Mouse (Mus musculus) hindbrain, embryonic 10.5 days (tissue): Measurements from ENCODE around the gene Tcte2. TPM values are rescaled to one million over a fixed set of nuclear protein-coding genes. Genes with fewer than 3 reads are reported as not detected.
"Not testable (repeated sequence)": the region's sequence is repeated elsewhere in the genome, so short reads cannot be mapped to it uniquely, and the experiment has no call there.

ENCODE experiments used
- DNase-seq: peaks from one replicate; pipeline ENCODE4 v3.0.0-alpha.2; 2017; ENCODE audit warnings: low spot score
- H3K27ac ChIP-seq: fragments of 300-500 bp; sonication (generic); 2 replicates; pipeline ENCODE4 v1.5.1; 2016; ENCODE audit warnings: mild to moderate bottlenecking, moderate library complexity
- H3K27me3 ChIP-seq: fragments of 300-500 bp; sonication (generic); 2 replicates; pipeline ENCODE4 v1.6.1; 2016; ENCODE audit warnings: mild to moderate bottlenecking; ENCODE audit not compliant: poor library complexity, insufficient read depth, severe bottlenecking
- H3K36me3 ChIP-seq: fragments of 300-500 bp; sonication (generic); 2 replicates; pipeline ENCODE4 v1.6.1; 2016; ENCODE audit warnings: mild to moderate bottlenecking, moderate library complexity
- H3K4me1 ChIP-seq: fragments of 300-500 bp; sonication (generic); replicated peaks from 2 replicates; pipeline ENCODE4 v1.6.1; 2016; ENCODE audit warnings: mild to moderate bottlenecking
- H3K4me3 ChIP-seq: fragments of 300-500 bp; sonication (generic); 2 replicates; pipeline ENCODE4 v1.5.1; 2016; ENCODE audit warnings: mild to moderate bottlenecking, moderate library complexity
- H3K9me3 ChIP-seq: fragments of 300-500 bp; sonication (generic); 2 replicates; pipeline ENCODE4 v1.6.1; 2016; ENCODE audit warnings: mild to moderate bottlenecking, moderate library complexity
- WGBS: fragments of 180-500 bp; shearing (Covaris S2); methylation state at CpG from one replicate; pipeline ENCODE4 v1.1.7; 2016; 5-methylcytosine and 5-hydroxymethylcytosine counted together
- polyA plus RNA-seq: library from polyadenylated mRNA; unstranded; fragments of >200 nt; fragmentation: Nextera tagmentation; extraction: Ambion mirVana; gene quantifications from 2 replicates; pipeline ENCODE4 v1.2.1, GENCODE M21; 2016

Tcte2 gene
- polyA plus RNA-seq, result 4.4 and 7.5 TPM in 2 replicates

- DNase-seq, result peak; percentile 65
- Histone ChIP-seq H3K27ac (peak within 1 kb of the TSS; percentile 95), H3K4me3 (peak within 1 kb of the TSS; percentile 96), H3K9me3 (no peaks in the 10 kb centered on the region), H3K36me3 (no peaks in the 10 kb centered on the region), H3K27me3 (no peaks in the 10 kb centered on the region), H3K4me1 (peaks cover 35% of the 10 kb centered on the region)
- WGBS, result under 1% methylated on average over 74 of the region's 74 CpGs
Measured at GRCm38 (mm10) chr17:13761179-13761913, at the start of gene Tcte2. Gene Tcte2 (minus strand): TSS chr17:13761825.

GRCm38 (mm10) chr17:13806016-13806415 lies 44.4 kb upstream of the Tcte2 start:
- peaks cover 63% of the 10 kb centered on the region for H3K36me3 ChIP-seq
- H3K27ac ChIP-seq, result no peak overlapping the region
- H3K27me3 ChIP-seq, result no peaks in the 10 kb centered on the region
- no peaks in the 10 kb centered on the region for H3K9me3 ChIP-seq
- H3K4me1 ChIP-seq, result no peaks in the 10 kb centered on the region
- WGBS, result 93% methylated on average over 1 of the region's 1 CpGs
- no peak overlapping the region for H3K4me3 ChIP-seq
- DNase-seq, result no peak

- no peaks in the 10 kb centered on the region for H3K9me3 ChIP-seq
- no peaks in the 10 kb centered on the region for H3K4me1 ChIP-seq
- peaks cover 38% of the 10 kb centered on the region for H3K36me3 ChIP-seq
- no peak overlapping the region for H3K27ac ChIP-seq
- whole genome bisulfite sequencing, result 85% methylated on average over 2 of the region's 2 CpGs
- no peaks in the 10 kb centered on the region for H3K27me3 ChIP-seq
- no peak overlapping the region for H3K4me3 ChIP-seq
- DNase-seq, result no peak
Measured at GRCm38 (mm10) chr17:13802836-13803408, 41.3 kb upstream of the Tcte2 start.

- no peak overlapping the region for H3K27ac ChIP-seq
- no peak overlapping the region for H3K4me3 ChIP-seq
- no peaks in the 10 kb centered on the region for H3K36me3 ChIP-seq
- H3K27me3 ChIP-seq, result no peaks in the 10 kb centered on the region
- DNase-seq, result no peak
- no peaks in the 10 kb centered on the region for H3K4me1 ChIP-seq
- 78% methylated on average over 1 of the region's 1 CpGs for WGBS
- no peaks in the 10 kb centered on the region for H3K9me3 ChIP-seq
Measured at GRCm38 (mm10) chr17:13797691-13798090, 36.1 kb upstream of the Tcte2 start.

- not testable (repeated sequence) for H3K27ac ChIP-seq, DNase-seq, H3K27me3 ChIP-seq, H3K9me3 ChIP-seq, H3K4me3 ChIP-seq, H3K36me3 ChIP-seq, H3K4me1 ChIP-seq
- WGBS, result 93% methylated on average over 2 of the region's 2 CpGs
Measured at GRCm38 (mm10) chr17:13790033-13790432, 28.4 kb upstream of the Tcte2 start.

- Histone ChIP-seq H3K36me3 (no peaks in the 10 kb centered on the region; the same call in 1 of the 2 replicates), H3K4me1 (peaks cover 2% of the 10 kb centered on the region; the same call in 1 of the 2 replicates), H3K9me3 (peaks cover 1% of the 10 kb centered on the region; the same call in 1 of the 2 replicates), H3K4me3 (no peak overlapping the region), H3K27ac (no peak overlapping the region), H3K27me3 (no peaks in the 10 kb centered on the region)
- WGBS, result 88% methylated on average over 1 of the region's 1 CpGs
- DNase-seq, result no peak
Measured at GRCm38 (mm10) chr17:13783469-13783868, 21.8 kb upstream of the Tcte2 start.

- no peaks in the 10 kb centered on the region; the same call in 1 of the 2 replicates for H3K36me3 ChIP-seq
- peaks cover 2% of the 10 kb centered on the region; the same call in 1 of the 2 replicates for H3K4me1 ChIP-seq
- no peak for DNase-seq
- peaks cover 3% of the 10 kb centered on the region; the same call in 1 of the 2 replicates for H3K9me3 ChIP-seq
- H3K27ac ChIP-seq, result no peak overlapping the region
- H3K4me3 ChIP-seq, result no peak overlapping the region
- H3K27me3 ChIP-seq, result no peaks in the 10 kb centered on the region
- WGBS, result 92% methylated on average over 5 of the region's 5 CpGs
Measured at GRCm38 (mm10) chr17:13781948-13782347, 20.3 kb upstream of the Tcte2 start.

- H3K36me3 ChIP-seq, result no peaks in the 10 kb centered on the region; the same call in 1 of the 2 replicates
- H3K4me1 ChIP-seq, result no peaks in the 10 kb centered on the region
- no peak overlapping the region for H3K4me3 ChIP-seq
- 94% methylated on average over 1 of the region's 1 CpGs for WGBS
- H3K9me3 ChIP-seq, result peaks cover 3% of the 10 kb centered on the region; the same call in 1 of the 2 replicates
- H3K27ac ChIP-seq, result no peak overlapping the region
- no peaks in the 10 kb centered on the region for H3K27me3 ChIP-seq
- no peak for DNase-seq
Measured at GRCm38 (mm10) chr17:13778865-13779264, 17.2 kb upstream of the Tcte2 start.

GRCm38 (mm10) chr17:13777676-13778075 lies 16.1 kb upstream of the Tcte2 start:
- H3K9me3 ChIP-seq, result peaks cover 3% of the 10 kb centered on the region; the same call in 1 of the 2 replicates
- H3K27me3 ChIP-seq, result no peaks in the 10 kb centered on the region
- 89% methylated on average over 2 of the region's 2 CpGs for WGBS
- H3K36me3 ChIP-seq, result no peaks in the 10 kb centered on the region; the same call in 1 of the 2 replicates
- no peak overlapping the region for H3K4me3 ChIP-seq
- no peak for DNase-seq
- no peaks in the 10 kb centered on the region for H3K4me1 ChIP-seq
- H3K27ac ChIP-seq, result no peak overlapping the region

GRCm38 (mm10) chr17:13769256-13769655 lies 7.6 kb upstream of the Tcte2 start:
- no peak for DNase-seq
- Histone ChIP-seq H3K4me1 (no peaks in the 10 kb centered on the region), H3K9me3 (peaks cover 3% of the 10 kb centered on the region; the same call in 1 of the 2 replicates), H3K27me3 (no peaks in the 10 kb centered on the region), H3K27ac (no peak overlapping the region), H3K4me3 (no peak overlapping the region), H3K36me3 (peaks cover 13% of the 10 kb centered on the region; the same call in 1 of the 2 replicates)
- WGBS, result 93% methylated on average over 3 of the region's 3 CpGs

GRCm38 (mm10) chr17:13768531-13768930 lies 6.9 kb upstream of the Tcte2 start:
- Histone ChIP-seq H3K4me1 (no peaks in the 10 kb centered on the region), H3K4me3 (no peak overlapping the region), H3K27me3 (no peaks in the 10 kb centered on the region), H3K36me3 (peaks cover 13% of the 10 kb centered on the region; the same call in 1 of the 2 replicates), H3K27ac (no peak overlapping the region), H3K9me3 (peaks cover 3% of the 10 kb centered on the region; the same call in 1 of the 2 replicates)
- 95% methylated on average over 1 of the region's 1 CpGs for WGBS
- DNase-seq, result no peak

GRCm38 (mm10) chr17:13764911-13765310 lies 3.3 kb upstream of the Tcte2 start:
- not testable (repeated sequence) for H3K36me3 ChIP-seq, DNase-seq, H3K4me3 ChIP-seq, H3K27ac ChIP-seq, H3K27me3 ChIP-seq, H3K9me3 ChIP-seq
- H3K4me1 ChIP-seq, result peaks cover 20% of the 10 kb centered on the region
- 94% methylated on average over 2 of the region's 2 CpGs for WGBS

GRCm38 (mm10) chr17:13763819-13764218 lies 2.2 kb upstream of the Tcte2 start:
- Histone ChIP-seq H3K36me3 (peaks cover 4% of the 10 kb centered on the region; the same call in 1 of the 2 replicates), H3K27me3 (no peaks in the 10 kb centered on the region), H3K4me1 (peaks cover 28% of the 10 kb centered on the region), H3K9me3 (no peaks in the 10 kb centered on the region; the same call in 1 of the 2 replicates), H3K4me3 (no peak overlapping the region), H3K27ac (no peak overlapping the region)
- 97% methylated on average over 1 of the region's 1 CpGs for WGBS
- no peak for DNase-seq
